Mouse (Mus musculus) cerebellum, adult 2 months (tissue): ENCODE measurements around the gene Unc79.

Experiments
- CTCF ChIP-seq: fragments of 200-500 bp; IDR thresholded peaks from 2 replicates; pipeline ENCODE4 v1.5.1; 2011; ENCODE audit warnings: low read depth, mild to moderate bottlenecking, control low read depth, low read length, moderate library complexity, borderline replicate concordance; ENCODE audit not compliant: insufficient read depth
- POLR2A ChIP-seq: fragments of 200-500 bp; IDR thresholded peaks from 2 replicates; pipeline ENCODE4 v1.6.1; 2011; ENCODE audit warnings: low read length, control low read depth, borderline replicate concordance; ENCODE audit not compliant: insufficient read depth

- TF ChIP-seq POLR2A: no peak
- TF ChIP-seq CTCF: no peak
Observed at GRCm38 (mm10) chr12:103211078-103211477, 262.4 kb downstream of the Unc79 start.
